17 mouse cellular contexts compared by ENCODE assay signal in the genomic region with DNA sequence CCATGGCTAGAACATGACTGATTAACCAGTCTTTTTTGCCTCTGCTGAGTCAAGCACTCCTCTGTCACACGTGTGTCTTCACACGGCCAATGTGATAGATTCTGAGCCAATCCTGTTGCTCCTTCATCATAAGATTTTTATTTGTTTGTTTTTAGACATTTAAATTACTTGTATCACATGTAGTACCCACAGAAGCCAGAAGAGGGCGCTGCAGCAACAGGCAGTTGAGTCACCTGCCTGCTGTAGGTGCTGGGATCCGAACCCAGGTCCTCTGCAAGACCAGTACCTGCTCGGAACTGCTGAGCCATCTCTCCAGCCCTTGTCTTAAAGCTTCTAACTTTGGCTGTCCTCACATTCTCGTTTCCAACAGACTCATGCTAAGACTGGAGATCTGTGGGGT. TPM values are rescaled to one million over a fixed set of nuclear protein-coding genes. Genes with fewer than 3 reads are reported as not detected.
DNase-seq lines count a peak whose midpoint lies in the region; ATAC-seq and TF ChIP-seq lines count a peak whose summit lies in the region.
"Had no signal": no experiment of that assay in that cellular context is flagged by ENCODE, and none has a peak within 500 bp of the region (broad histone marks: within the 10 kb centered on the region; RNA-seq: fewer than 3 reads in every experiment).

No protein-coding gene starts in this region.

- no peak for TF ChIP-seq EP300 in liver, postnatal 0 days (IDR thresholded peaks at IDR 0.05; ENCODE audit: low read depth)

- 72% methylated on average over 6 of the region's 6 CpGs for WGBS in forebrain, postnatal 0 days
- 72% methylated on average over 6 of the region's 6 CpGs for WGBS in forebrain, embryonic 16.5 days
- WGBS in liver, postnatal 0 days (ENCODE audit: insufficient replicate concordance), result 63% methylated on average over 6 of the region's 6 CpGs
- 73% methylated on average over 6 of the region's 6 CpGs for WGBS in neural tube, embryonic 15.5 days

- peak; percentile 29 for TF ChIP-seq CTCF in forebrain, postnatal 0 days (IDR thresholded peaks at IDR 0.05; ENCODE audit: low read depth)
- TF ChIP-seq CTCF in liver, postnatal 0 days (IDR thresholded peaks at IDR 0.05; ENCODE audit: low read depth), result peak; percentile 58
- TF ChIP-seq CTCF in E14TG2a.4 (conservative IDR thresholded peaks at IDR 0.05; ENCODE audit: low read length), result peak; percentile 75

- no peak overlapping the region for H3K4me2 ChIP-seq in forebrain, postnatal 0 days (ENCODE audit: low read depth)
- H3K4me2 ChIP-seq in forebrain, embryonic 16.5 days (ENCODE audit: low read length), result no peak overlapping the region
- H3K4me2 ChIP-seq in liver, postnatal 0 days (ENCODE audit: low read depth, low read length), result no peak overlapping the region
- H3K4me2 ChIP-seq in neural tube, embryonic 15.5 days, result no peak overlapping the region
- H3K4me2 ChIP-seq: heart, embryonic 13.5 days; hindbrain, embryonic 14.5 days; liver, embryonic 13.5 days had no signal

- H3K36me3 ChIP-seq in forebrain, postnatal 0 days (ENCODE audit: insufficient read depth), result no peaks in the 10 kb centered on the region
- H3K36me3 ChIP-seq in forebrain, embryonic 16.5 days (ENCODE audit: control insufficient read depth, insufficient read depth), result no peaks in the 10 kb centered on the region
- H3K36me3 ChIP-seq in liver, postnatal 0 days (replicated peaks; ENCODE audit: insufficient read depth, low read length), result no peaks in the 10 kb centered on the region
- no peaks in the 10 kb centered on the region for H3K36me3 ChIP-seq in E14TG2a.4 (ENCODE audit: insufficient read depth, low read length)
- H3K36me3 ChIP-seq in neural tube, embryonic 15.5 days, result no peaks in the 10 kb centered on the region
- H3K36me3 ChIP-seq: heart, embryonic 13.5 days; liver, embryonic 13.5 days had no signal

- H3K27me3 ChIP-seq in forebrain, postnatal 0 days (ENCODE audit: insufficient read depth, low read length), result no peaks in the 10 kb centered on the region
- no peaks in the 10 kb centered on the region for H3K27me3 ChIP-seq in forebrain, embryonic 16.5 days (replicated peaks; ENCODE audit: control insufficient read depth, insufficient read depth, low read length)
- H3K27me3 ChIP-seq in liver, postnatal 0 days (ENCODE audit: insufficient read depth, low read length), result no peaks in the 10 kb centered on the region
- peaks cover 18% of the 10 kb centered on the region for H3K27me3 ChIP-seq in E14TG2a.4 (ENCODE audit: insufficient read depth, low read length)
- no peaks in the 10 kb centered on the region for H3K27me3 ChIP-seq in neural tube, embryonic 15.5 days (replicated peaks)
- H3K27me3 ChIP-seq: heart, embryonic 13.5 days; liver, embryonic 13.5 days had no signal

- no peak overlapping the region for H3K9ac ChIP-seq in forebrain, postnatal 0 days
- H3K9ac ChIP-seq in forebrain, embryonic 16.5 days (replicated peaks; ENCODE audit: low read depth, low read length), result no peak overlapping the region
- H3K9ac ChIP-seq in liver, postnatal 0 days (replicated peaks), result no peak overlapping the region
- no peak overlapping the region for H3K9ac ChIP-seq in neural tube, embryonic 15.5 days (replicated peaks)
- H3K9ac ChIP-seq: heart, embryonic 13.5 days; hindbrain, embryonic 14.5 days; liver, embryonic 13.5 days had no signal

- DNase-seq in forebrain, postnatal 0 days, result no peak
- DNase-seq in liver, postnatal 0 days, result no peak
- DNase-seq in liver, result no peak
- peak; percentile 41 for DNase-seq in naive thymus-derived CD4-positive, alpha-beta T cell, adult 2 months (ENCODE audit: low read depth)
- DNase-seq in kidney, postnatal 25 days, result no peak
- DNase-seq: adrenal gland, postnatal 14 days; cerebellum, adult 11-12 months; kidney, postnatal 14 days; liver, embryonic 13.5 days; retina, postnatal 1 day had no signal

- ATAC-seq in forebrain, postnatal 0 days, result no peak
- no peak for ATAC-seq in forebrain, embryonic 16.5 days
- ATAC-seq in liver, postnatal 0 days, result no peak
- ATAC-seq in neural tube, embryonic 15.5 days (ENCODE audit: low FRiP score), result no peak

- H3K4me1 ChIP-seq in forebrain, postnatal 0 days (ENCODE audit: insufficient read depth), result no peaks in the 10 kb centered on the region
- H3K4me1 ChIP-seq in forebrain, embryonic 16.5 days (replicated peaks; ENCODE audit: control insufficient read depth, insufficient read depth, low read length), result no peaks in the 10 kb centered on the region
- 0 out of 2 replicates have a peak, but pooled peaks cover 4% of the 10 kb centered on the region for H3K4me1 ChIP-seq in liver, postnatal 0 days (ENCODE audit: insufficient read depth)
- H3K4me1 ChIP-seq in E14TG2a.4 (replicated peaks; ENCODE audit: low read depth, low read length), result 0 out of 2 replicates have a peak, but pooled peaks cover 6% of the 10 kb centered on the region
- H3K4me1 ChIP-seq in neural tube, embryonic 15.5 days, result no peaks in the 10 kb centered on the region

- no peak overlapping the region for H3K27ac ChIP-seq in forebrain, postnatal 0 days (ENCODE audit: low read depth, low read length)
- H3K27ac ChIP-seq in forebrain, embryonic 16.5 days (ENCODE audit: low read length), result no peak overlapping the region
- H3K27ac ChIP-seq in liver, postnatal 0 days (ENCODE audit: low read depth), result no peak overlapping the region
- H3K27ac ChIP-seq in neural tube, embryonic 15.5 days (replicated peaks), result no peak overlapping the region
- H3K27ac ChIP-seq: heart, embryonic 13.5 days; hindbrain, embryonic 14.5 days; liver, embryonic 13.5 days had no signal

- no peaks in the 10 kb centered on the region for H3K9me3 ChIP-seq in forebrain, postnatal 0 days (ENCODE audit: low read length)
- no peaks in the 10 kb centered on the region for H3K9me3 ChIP-seq in forebrain, embryonic 16.5 days (ENCODE audit: control insufficient read depth, low read length)
- 0 out of 2 replicates have a peak, but pooled peaks cover 3% of the 10 kb centered on the region for H3K9me3 ChIP-seq in liver, postnatal 0 days (ENCODE audit: low read length)
- H3K9me3 ChIP-seq in E14TG2a.4 (ENCODE audit: low read length), result no peaks in the 10 kb centered on the region
- no peaks in the 10 kb centered on the region for H3K9me3 ChIP-seq in neural tube, embryonic 15.5 days (replicated peaks)
- H3K9me3 ChIP-seq: liver, embryonic 13.5 days had no signal

- no peak overlapping the region for H3K4me3 ChIP-seq in forebrain, postnatal 0 days (ENCODE audit: low read depth, low read length)
- H3K4me3 ChIP-seq in forebrain, embryonic 16.5 days (replicated peaks; ENCODE audit: low read length), result no peak overlapping the region
- no peak overlapping the region for H3K4me3 ChIP-seq in liver, postnatal 0 days (ENCODE audit: low read depth, low read length)
- no peak overlapping the region for H3K4me3 ChIP-seq in E14TG2a.4 (replicated peaks; ENCODE audit: low read length)
- H3K4me3 ChIP-seq in neural tube, embryonic 15.5 days (replicated peaks), result no peak overlapping the region
- H3K4me3 ChIP-seq: heart, embryonic 13.5 days; liver, embryonic 13.5 days had no signal

RNA-seq across cellular contexts. Expression of a gene that starts 13.1 kb away (rescaled TPM):
- 2.8 and 3.3 TPM in 2 replicates for total RNA-seq in forebrain, postnatal 0 days (2014; rRNA removed)
- 4.6 and 5.8 TPM in 2 replicates for polyA plus RNA-seq in forebrain, postnatal 0 days (2015; fragmentation: Nextera tagmentation; extraction: Ambion mirVana)
- 3.6 and 4.2 TPM in 2 replicates for polyA plus RNA-seq in forebrain, embryonic 16.5 days (2015; fragmentation: Nextera tagmentation; extraction: Ambion mirVana)
- polyA plus RNA-seq in liver, postnatal 0 days (2015; fragmentation: Nextera tagmentation; extraction: Ambion mirVana), result 28.3 and 31.8 TPM in 2 replicates
- 4.9 and 18.4 TPM in 2 replicates for polyA plus RNA-seq in neural tube, embryonic 15.5 days (2015; fragmentation: Nextera tagmentation; extraction: Ambion mirVana)

RNA-seq across cellular contexts. Expression of a gene that starts 54.7 kb away (rescaled TPM):
- 29.1 and 43.7 TPM in 2 replicates for total RNA-seq in forebrain, postnatal 0 days (2014; rRNA removed)
- polyA plus RNA-seq in forebrain, postnatal 0 days (2015; fragmentation: Nextera tagmentation; extraction: Ambion mirVana), result 104 and 113 TPM in 2 replicates
- 145 and 148 TPM in 2 replicates for polyA plus RNA-seq in forebrain, embryonic 16.5 days (2015; fragmentation: Nextera tagmentation; extraction: Ambion mirVana)
- 81.1 and 83.9 TPM in 2 replicates for polyA plus RNA-seq in liver, postnatal 0 days (2015; fragmentation: Nextera tagmentation; extraction: Ambion mirVana)
- polyA plus RNA-seq in neural tube, embryonic 15.5 days (2015; fragmentation: Nextera tagmentation; extraction: Ambion mirVana), result 108 and 143 TPM in 2 replicates

RNA-seq across cellular contexts. Expression of a gene that starts 55.0 kb away (rescaled TPM):
- 436 and 703 TPM in 2 replicates for total RNA-seq in forebrain, postnatal 0 days (2014; rRNA removed)
- polyA plus RNA-seq in forebrain, postnatal 0 days (2015; fragmentation: Nextera tagmentation; extraction: Ambion mirVana), result 1,351 and 1,499 TPM in 2 replicates
- 935 and 953 TPM in 2 replicates for polyA plus RNA-seq in forebrain, embryonic 16.5 days (2015; fragmentation: Nextera tagmentation; extraction: Ambion mirVana)
- 1,191 and 1,240 TPM in 2 replicates for polyA plus RNA-seq in liver, postnatal 0 days (2015; fragmentation: Nextera tagmentation; extraction: Ambion mirVana)
- polyA plus RNA-seq in neural tube, embryonic 15.5 days (2015; fragmentation: Nextera tagmentation; extraction: Ambion mirVana), result 1,232 and 1,334 TPM in 2 replicates

RNA-seq across cellular contexts. Expression of a gene that starts 55.1 kb away (rescaled TPM):
- 7.0 and 9.2 TPM in 2 replicates for total RNA-seq in forebrain, postnatal 0 days (2014; rRNA removed)
- polyA plus RNA-seq in forebrain, postnatal 0 days (2015; fragmentation: Nextera tagmentation; extraction: Ambion mirVana), result 12.4 and 14.8 TPM in 2 replicates
- 5.5 and 9.6 TPM in 2 replicates for polyA plus RNA-seq in forebrain, embryonic 16.5 days (2015; fragmentation: Nextera tagmentation; extraction: Ambion mirVana)
- 0.58 and 1.4 TPM in 2 replicates for polyA plus RNA-seq in liver, postnatal 0 days (2015; fragmentation: Nextera tagmentation; extraction: Ambion mirVana)
- 3.3 and 5.2 TPM in 2 replicates for polyA plus RNA-seq in neural tube, embryonic 15.5 days (2015; fragmentation: Nextera tagmentation; extraction: Ambion mirVana)
- total RNA-seq: adrenal gland, postnatal 14 days; gastrocnemius, adult 8-10 months; megakaryocyte-erythroid progenitor cell, adult 5-6 weeks had no signal
